Mouse (Mus musculus): ENCODE data around the gene Ephb4. TPM values are rescaled to one million over a fixed set of nuclear protein-coding genes. Genes with fewer than 3 reads are reported as not detected.
A peak's percentile ranks its signal among the peaks of the same experiment; 100 is the strongest.

Gene Ephb4
- polyA plus RNA-seq, 1 experiment from 2014 or later, result 109 TPM

DNA sequence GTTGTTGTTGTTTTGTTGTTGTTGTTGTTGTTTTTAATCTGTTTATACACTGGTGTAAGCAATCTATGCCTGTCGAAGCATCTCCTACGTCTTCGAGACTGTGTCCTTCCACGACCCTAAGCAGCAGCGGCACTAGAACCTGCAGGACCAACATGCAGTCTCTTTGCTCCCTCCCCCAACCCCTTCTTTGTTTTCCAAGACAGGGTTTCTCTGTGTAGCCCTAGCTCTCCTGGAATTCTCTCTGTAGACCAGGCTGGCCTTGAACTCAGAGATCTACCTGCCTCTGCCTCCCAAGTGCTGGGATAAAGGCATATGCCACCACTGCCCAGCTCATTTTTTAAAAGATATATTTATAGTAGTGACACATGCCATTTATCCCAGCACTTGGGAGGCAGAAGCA lies 6.5 kb upstream of the Ephb4 start:
- H3K27me3 ChIP-seq, result no peaks in the 10 kb centered on the region
- in situ Hi-C loops (cut with MboI; ENCODE audit: low pct_unique_long_range_greater_than_20kb), result no loop called here
- TF ChIP-seq CTCF (IDR thresholded peaks at IDR 0.05), result no peak
- ChIA-PET CTCF (interaction anchor here (0.9 to 3.1 kb wide), 2 partner anchors 10 to 129 kb away, joined by 3 to 12 read pairs; partner anchors contain the start of gene Slc12a9), POLR2A (interaction anchor here (0.7 kb wide), 1 partner anchor 31 kb away, joined by 3 read pairs; no protein-coding TSS in a partner anchor)
- ATAC-seq (no peak), DNase-seq (ENCODE audit: low read depth, low spot score) (no peak)

DNA sequence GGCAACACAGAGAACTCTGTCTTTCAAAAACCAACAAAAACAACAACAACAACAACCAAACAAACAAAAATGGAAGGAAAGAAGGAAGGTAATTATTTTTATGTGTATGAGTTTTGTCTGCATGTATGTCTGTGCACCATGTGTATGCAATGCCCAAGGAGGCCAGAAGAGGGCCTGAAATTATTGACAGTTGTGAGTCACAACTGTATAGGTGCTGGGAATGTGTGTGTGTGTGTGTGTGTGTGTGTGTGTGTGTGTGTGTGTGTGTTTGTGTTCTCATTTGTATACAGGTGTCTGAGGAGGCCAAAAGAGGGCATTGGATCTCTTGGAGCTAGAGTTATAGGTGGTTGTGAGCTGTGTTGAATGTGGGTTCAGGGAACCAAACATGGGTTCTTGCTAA lies 6.0 kb upstream of the Ephb4 start:
- ChIA-PET CTCF (interaction anchor here (0.9 to 3.1 kb wide), 3 partner anchors 9 to 129 kb away, joined by 3 to 12 read pairs (median 3); partner anchors contain the start of gene Slc12a9), POLR2A (interaction anchor here (1.3 kb wide), 1 partner anchor 14 kb away, joined by 4 read pairs; no protein-coding TSS in a partner anchor)
- no peaks in the 10 kb centered on the region for H3K27me3 ChIP-seq
- in situ Hi-C loops (cut with MboI; ENCODE audit: low pct_unique_long_range_greater_than_20kb), result no loop called here
- TF ChIP-seq CTCF (IDR thresholded peaks at IDR 0.05), result no peak
- DNase-seq (ENCODE audit: low read depth, low spot score) (no peak), ATAC-seq (no peak)

GRCm38 (mm10) chr5:137345821-137346220 lies 4.1 kb upstream of the Ephb4 start:
- DNase-seq (ENCODE audit: low read depth, low spot score), result no peak

DNA sequence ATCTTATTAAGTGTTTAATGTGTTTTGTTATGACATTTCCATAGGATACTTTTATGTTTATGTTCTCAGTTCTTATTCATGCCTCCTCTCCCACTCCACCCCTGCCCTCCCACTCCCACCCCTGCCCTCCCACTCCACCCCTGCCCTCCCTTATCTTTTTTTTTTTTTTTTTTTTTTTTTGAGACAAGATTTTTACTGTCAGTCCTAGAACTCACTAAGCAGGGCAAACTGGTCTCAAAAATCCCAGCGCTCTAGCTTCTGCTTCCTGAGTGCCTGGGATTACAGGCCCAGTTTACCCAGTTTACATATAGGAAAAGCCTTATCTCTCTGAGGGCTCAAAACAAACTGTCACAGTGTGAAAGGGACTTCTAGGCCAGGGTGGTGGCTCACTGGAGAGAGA lies 3.5 kb upstream of the Ephb4 start:
- TF ChIP-seq CTCF (IDR thresholded peaks at IDR 0.05), result no peak
- no peak for ATAC-seq
- POLR2A ChIA-PET, result no interaction called here
- no peaks in the 10 kb centered on the region for H3K27me3 ChIP-seq
- CTCF ChIA-PET, result no interaction called here
- in situ Hi-C loops (cut with MboI; ENCODE audit: low pct_unique_long_range_greater_than_20kb), result no loop called here
- no peak for DNase-seq (ENCODE audit: low read depth, low spot score)

More at GRCm38 (mm10) chr5:137345821-137346220, 4.1 kb upstream of the Ephb4 start:
- no peak for ATAC-seq
- POLR2A ChIA-PET, result no interaction called here
- in situ Hi-C loops (cut with MboI; ENCODE audit: low pct_unique_long_range_greater_than_20kb), result no loop called here
- H3K27me3 ChIP-seq, result no peaks in the 10 kb centered on the region
- CTCF ChIA-PET, result interaction anchor here (3.1 kb wide), 1 partner anchor 12 kb away, joined by 12 read pairs; the partner anchor contains the start of gene Slc12a9
- no peak for TF ChIP-seq CTCF (IDR thresholded peaks at IDR 0.05)

DNA sequence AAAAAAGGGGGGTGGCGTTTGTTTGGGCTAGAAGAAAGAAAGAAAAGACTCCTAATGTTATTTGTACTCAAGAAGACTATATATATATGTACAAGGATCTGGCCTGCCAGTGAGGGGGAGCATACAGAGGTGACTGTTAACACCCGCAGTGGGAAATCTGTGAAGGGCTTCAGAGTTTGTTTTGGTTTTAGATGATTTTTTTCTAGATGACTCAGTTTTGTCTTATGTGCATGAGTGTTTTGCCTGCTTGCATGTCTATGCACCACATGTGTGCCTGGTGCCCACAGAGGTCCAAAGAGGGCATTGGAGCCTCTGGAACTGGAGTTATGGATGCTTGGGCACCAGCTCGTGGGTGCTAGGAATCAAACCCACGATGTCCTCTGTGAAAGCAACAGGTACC lies 2.9 kb upstream of the Ephb4 start:
- POLR2A ChIA-PET, result no interaction called here
- no peak for ATAC-seq
- in situ Hi-C loops (cut with MboI; ENCODE audit: low pct_unique_long_range_greater_than_20kb), result no loop called here

DNA sequence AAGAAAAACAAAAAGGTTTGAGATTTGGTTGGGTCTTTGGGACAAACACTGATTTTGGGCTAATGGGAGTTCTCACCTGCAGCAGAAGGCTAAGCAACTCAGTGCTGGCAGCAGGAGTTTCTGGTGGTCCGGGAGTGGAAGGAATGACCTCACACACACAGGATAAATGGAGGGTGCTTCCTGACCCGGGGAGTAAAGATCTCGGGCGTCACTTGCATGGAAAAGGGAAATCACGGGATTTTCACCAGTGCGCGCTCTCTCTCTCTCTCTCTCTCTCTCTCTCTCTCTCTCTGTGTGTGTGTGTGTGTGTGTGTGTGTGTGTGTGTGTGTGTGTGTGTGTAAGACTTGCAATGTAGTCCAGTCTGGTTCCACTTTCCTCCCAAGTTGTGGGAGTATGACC lies 2.1 kb upstream of the Ephb4 start:
- no peaks in the 10 kb centered on the region for H3K27me3 ChIP-seq
- no peak for DNase-seq (ENCODE audit: low read depth, low spot score)
- ATAC-seq, result no peak
- in situ Hi-C loops (cut with MboI; ENCODE audit: low pct_unique_long_range_greater_than_20kb), result no loop called here
- no peak for TF ChIP-seq CTCF (IDR thresholded peaks at IDR 0.05)
- CTCF ChIA-PET, result no interaction called here
- POLR2A ChIA-PET, result no interaction called here

More for the DNA sequence above, 2.9 kb upstream of the Ephb4 start:
- no peak for TF ChIP-seq CTCF (IDR thresholded peaks at IDR 0.05)
- CTCF ChIA-PET, result no interaction called here
- DNase-seq (ENCODE audit: low read depth, low spot score), result no peak
- no peaks in the 10 kb centered on the region for H3K27me3 ChIP-seq

GRCm38 (mm10) chr5:137348482-137349383 lies 1.2 kb upstream of the Ephb4 start:
- ATAC-seq, result no peak
- no peaks in the 10 kb centered on the region for H3K27me3 ChIP-seq
- ChIA-PET POLR2A (no interaction called here), CTCF (no interaction called here)
- DNase-seq (ENCODE audit: low read depth, low spot score), result no peak
- in situ Hi-C loops (cut with MboI; ENCODE audit: low pct_unique_long_range_greater_than_20kb), result no loop called here
- no peak for TF ChIP-seq CTCF (IDR thresholded peaks at IDR 0.05)

DNA sequence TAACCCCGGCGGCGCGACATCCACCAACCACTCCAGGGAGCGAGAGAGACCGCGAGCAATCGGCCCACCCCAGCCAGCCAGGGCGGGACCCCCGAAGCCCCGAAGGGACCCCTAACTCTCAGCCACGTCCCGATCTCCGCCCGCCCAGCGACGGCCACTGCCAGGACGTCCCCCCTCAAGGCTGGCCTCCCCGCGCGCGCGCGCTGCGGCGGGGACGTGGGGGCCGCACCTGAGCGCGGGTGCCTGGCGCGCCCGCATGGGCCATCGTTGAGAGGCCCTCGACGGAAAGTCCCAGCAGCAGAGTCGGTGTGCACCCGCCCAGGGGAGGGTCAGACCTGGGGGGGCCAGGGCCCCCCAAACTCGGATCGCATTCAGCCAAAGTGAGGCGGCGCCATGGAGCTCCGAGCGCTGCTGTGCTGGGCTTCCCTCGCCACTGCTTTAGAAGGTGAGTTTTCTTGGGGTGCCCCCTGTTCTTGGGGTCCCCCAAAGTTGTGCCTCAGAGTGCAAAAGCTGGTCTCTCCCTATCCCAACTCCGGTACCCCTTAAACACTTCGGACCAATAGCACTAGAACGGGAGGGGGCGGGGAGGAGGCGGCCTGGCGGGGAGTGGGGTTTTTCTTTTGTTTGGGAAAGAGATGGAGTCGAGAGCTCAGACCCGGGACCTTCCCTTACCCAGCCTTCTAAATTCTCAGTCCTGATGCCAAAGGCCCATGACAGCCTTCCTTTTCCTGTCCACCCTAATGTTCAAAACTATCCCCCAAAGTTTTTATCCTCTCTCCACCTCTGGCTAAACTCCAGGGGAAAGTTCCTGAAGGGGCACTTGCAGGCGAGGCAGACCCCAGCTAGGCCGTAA lies 522 bp downstream of the Ephb4 start:
- TF ChIP-seq CTCF (IDR thresholded peaks at IDR 0.05), result no peak
- POLR2A ChIA-PET, result interaction anchor here (0.6 to 1.8 kb wide), 5 partner anchors 13 to 66 kb away, joined by 3 to 5 read pairs (median 4); partner anchors contain the start of gene Slc12a9
- CTCF ChIA-PET, result interaction anchor here (1.2 kb wide), 1 partner anchor 9 kb away, joined by 3 read pairs; no protein-coding TSS in a partner anchor
- DNase-seq (ENCODE audit: low read depth, low spot score) (no peak), ATAC-seq (peak; percentile 8)
- in situ Hi-C loops (cut with MboI; ENCODE audit: low pct_unique_long_range_greater_than_20kb), result no loop called here
- H3K27me3 ChIP-seq, result no peaks in the 10 kb centered on the region

DNA sequence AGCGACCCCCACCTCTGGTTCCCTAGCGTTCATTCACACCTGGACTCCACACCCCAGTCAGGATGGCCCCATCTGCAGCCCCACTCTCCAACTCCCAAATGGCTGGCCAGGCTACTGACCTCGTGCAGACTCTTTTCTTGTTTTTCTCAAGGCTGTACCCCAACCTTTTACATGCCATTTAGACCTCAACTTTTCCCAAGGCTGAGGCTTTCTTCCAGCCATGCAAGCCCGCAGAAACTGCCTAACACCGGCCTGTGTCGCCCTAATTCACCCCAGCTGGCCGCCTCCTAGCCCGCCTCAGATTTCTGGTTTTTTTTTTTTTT lies 1.1 kb downstream of the Ephb4 start:
- DNase-seq (ENCODE audit: low read depth, low spot score), result no peak
- no peaks in the 10 kb centered on the region for H3K27me3 ChIP-seq
- ATAC-seq, result no peak

DNA sequence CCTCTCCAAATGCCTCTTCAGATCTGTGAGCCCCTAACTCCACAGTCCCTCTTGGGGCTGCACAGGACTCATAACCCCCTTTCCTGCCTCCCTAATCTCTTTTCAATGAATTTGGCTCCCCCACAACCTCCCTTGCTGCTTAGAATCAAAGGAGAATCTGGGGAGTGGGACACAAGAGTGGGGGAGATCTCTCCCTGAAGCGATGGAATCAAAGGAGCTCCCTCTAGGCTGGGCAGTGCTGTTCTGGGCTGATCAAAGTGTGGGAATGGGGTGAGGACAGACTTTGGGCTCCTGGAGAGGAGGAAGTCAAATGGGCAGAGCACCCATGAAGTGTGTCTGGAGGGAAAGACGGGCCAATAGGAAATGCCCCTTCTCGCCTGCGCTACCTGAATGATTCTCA lies 1.5 kb downstream of the Ephb4 start:
- CTCF ChIA-PET, result no interaction called here
- DNase-seq (ENCODE audit: low read depth, low spot score) (no peak), ATAC-seq (no peak)
- in situ Hi-C loops (cut with MboI; ENCODE audit: low pct_unique_long_range_greater_than_20kb), result no loop called here
- POLR2A ChIA-PET, result interaction anchor here (0.6 to 1.7 kb wide), 5 partner anchors 17 to 65 kb away, joined by 3 to 6 read pairs (median 4); partner anchors contain the start of gene Slc12a9
- no peaks in the 10 kb centered on the region for H3K27me3 ChIP-seq
- no peak for TF ChIP-seq CTCF (IDR thresholded peaks at IDR 0.05)

More for the DNA sequence above, 1.1 kb downstream of the Ephb4 start:
- CTCF ChIA-PET, result no interaction called here
- POLR2A ChIA-PET, result interaction anchor here (0.6 to 1.8 kb wide), 6 partner anchors 13 to 65 kb away, joined by 3 to 6 read pairs (median 4); partner anchors contain the start of gene Slc12a9
- in situ Hi-C loops (cut with MboI; ENCODE audit: low pct_unique_long_range_greater_than_20kb), result no loop called here
- no peak for TF ChIP-seq CTCF (IDR thresholded peaks at IDR 0.05)
